Mouse (Mus musculus) left cerebral cortex, adult 9 months (tissue): ENCODE measurements around the gene Cdkal1.
A peak's percentile ranks its signal among the peaks of the same experiment; 100 is the strongest.

Experiments
- DNase-seq, 2 experiments: peaks; one replicate each; pipeline ENCODE4 v3.0.0; 2022; ENCODE audit warnings: low spot score in 2 of 2

The Cdkal1 gene

DNA sequence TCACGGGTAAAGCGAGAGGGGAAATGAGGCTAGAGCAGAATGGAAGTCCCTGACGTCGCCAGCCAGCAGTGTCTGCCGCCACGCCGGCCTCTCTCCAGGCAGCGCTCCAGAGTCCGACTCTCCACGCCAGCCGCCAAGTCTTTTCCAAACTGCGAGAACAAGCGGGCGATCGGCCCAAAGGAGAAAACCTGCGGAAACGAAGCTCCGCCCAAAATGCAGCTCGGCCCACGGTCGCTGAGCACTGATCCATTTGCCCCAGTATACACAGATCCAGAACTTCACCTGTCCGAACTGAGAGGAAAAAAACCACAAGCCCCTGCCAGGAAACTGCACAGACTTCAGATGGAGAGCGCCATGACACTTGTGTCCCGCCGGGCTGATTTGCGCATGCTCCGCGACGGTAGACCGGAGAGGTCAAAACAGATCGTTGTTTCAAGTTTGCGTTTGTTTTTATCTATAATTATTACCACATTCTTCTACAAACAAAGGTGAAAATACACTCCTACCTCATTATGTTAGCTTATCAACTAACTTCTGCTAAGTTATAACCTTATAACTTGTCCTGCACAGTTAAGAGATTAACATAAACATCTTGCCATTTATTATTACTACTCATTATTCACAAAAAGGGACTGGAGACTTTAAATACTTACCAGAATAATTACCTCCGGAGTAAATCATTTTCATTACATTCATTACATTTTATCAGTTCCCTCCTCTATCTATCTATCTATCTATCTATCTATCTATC, at the start of gene Cdkal1:
Gene Cdkal1, minus strand, starts transcription at position 394 of the 751 bp plus-strand sequence.
- peak; percentile 37 to 83 for DNase-seq

DNA sequence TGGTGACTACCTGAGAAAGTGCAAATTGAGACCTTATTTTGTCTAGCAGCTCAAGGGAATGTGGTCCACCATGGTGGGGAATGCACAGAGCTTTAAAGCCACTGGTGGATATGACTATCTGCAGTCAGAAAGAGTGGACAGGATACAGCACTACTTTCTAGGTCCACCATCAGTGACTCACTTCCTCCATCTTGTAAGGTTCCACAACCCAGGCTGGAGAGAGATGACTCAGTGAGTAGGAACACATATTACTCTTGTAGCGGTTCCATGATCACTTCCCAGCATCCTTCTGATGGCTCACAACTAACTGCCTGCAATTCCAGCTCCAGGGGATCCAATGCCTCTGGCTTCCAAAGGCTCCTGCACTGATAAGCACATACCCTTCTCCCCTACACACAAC, 47.9 kb upstream of the Cdkal1 start:
- no peak for DNase-seq

DNA sequence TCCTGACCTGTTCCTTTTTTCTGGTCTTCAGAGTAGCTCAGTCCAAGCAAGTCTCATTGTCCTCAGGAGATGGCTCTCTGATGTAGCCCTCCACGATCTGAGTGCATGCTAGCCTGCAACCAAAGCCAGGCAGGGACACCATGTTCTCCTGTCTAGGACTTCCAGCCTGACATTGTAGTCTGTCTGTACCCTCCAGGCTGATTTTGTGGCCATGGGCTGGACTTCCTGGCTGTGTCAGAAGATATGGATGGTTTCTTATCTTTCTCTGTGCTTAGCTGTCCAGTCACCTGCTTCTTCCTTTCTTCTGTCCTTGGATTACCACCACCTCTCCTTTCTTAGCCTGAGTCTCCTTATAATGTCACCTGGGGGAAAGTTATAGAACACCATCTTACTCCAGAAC, 47.2 kb upstream of the Cdkal1 start:
- no peak for DNase-seq

DNA sequence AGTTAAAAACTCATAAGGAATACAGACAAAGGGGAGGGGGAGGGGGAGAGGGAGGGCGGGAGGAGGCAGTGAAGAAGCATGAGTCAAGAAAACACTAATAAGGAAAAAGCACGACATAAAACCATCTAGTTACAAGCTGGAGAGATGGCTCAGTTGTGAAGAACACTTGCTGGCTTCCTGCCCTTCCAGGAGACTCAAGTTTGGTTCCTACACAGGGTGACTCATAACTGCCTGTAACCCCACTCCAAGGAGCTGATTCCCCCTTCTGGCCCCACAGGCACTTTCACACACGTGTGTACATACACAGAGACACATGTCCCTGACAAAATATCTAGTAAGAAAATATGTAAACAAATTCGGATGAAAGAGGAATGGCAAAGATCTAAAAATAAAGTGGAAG, 46.2 kb upstream of the Cdkal1 start:
- DNase-seq, result peak in 1 of 2 experiments; percentile 32

DNA sequence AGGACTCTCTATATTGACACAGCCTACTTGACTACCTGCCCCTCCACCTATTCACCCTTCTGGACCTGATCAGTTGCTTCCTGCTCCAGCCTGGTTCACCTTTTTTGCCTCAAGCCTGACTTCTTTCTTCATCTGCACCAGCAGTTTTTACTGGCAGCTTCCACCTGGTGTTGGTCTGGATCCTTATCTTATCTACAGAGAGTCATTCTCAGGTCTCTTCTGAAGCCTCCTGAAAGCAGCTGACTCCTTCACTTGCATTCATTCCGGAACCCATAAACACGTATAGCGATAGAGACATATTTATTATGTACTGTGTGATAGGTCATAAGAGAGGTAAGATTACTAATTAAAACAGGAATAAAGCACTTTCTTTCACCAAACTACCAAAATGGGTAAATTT, 11.3 kb upstream of the Cdkal1 start:
- DNase-seq, result no peak

DNA sequence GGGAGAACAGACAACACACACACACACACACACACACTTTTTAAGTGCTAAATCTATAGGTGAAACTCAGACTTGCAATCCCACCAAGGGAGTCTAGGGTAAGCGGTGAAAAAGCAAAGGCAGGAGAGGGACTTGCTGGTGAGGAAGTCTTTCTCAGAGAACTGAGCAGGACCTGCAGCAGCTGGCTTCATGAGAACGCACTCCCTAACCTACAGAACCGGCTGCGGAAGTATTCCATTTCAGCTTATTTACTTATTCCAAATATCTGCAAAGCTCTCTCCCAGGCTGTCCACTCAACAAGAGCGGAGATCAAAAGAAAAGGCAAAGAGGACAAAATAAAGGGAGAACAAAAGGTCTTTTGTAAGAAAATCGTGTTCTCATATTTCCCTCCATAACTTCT, 8.9 kb upstream of the Cdkal1 start:
- DNase-seq, result no peak

DNA sequence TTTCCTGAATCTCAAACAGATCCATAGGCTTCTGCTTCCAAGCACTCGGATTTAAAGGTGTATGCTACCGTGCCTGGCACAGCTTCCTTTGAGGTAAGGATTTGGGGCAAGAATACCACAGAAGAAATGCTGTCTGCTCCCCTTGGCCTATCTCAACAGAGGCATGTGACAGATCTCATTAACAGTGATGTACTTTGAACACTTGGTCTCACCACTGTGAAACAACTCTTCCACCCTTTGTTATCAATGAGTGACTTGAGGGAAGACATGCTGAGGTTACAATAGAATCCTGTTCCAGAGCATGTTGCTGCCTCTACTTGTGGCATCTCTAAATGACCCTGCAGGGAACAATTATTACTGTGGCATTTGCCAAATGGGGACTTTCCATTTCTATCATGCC, 4.6 kb upstream of the Cdkal1 start:
- no peak for DNase-seq

DNA sequence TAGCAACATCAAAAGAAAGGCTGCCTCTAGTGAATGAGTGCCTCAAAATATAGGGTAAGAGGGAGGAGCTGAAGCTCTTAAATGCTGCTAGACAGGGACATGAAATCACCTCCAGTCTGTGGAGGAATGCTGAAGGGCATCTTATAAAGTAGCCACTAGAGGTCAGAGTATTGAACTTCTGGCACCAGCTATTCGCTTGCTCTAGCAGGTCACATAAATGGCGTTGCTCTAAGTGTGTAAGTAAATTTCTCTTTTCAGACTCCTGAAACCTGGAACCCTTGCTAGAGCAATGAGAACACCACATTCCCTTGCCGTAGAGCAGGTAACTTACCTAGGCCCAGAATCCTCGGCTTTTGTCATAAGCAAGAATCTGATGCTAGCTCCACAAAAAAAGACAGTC, 2.0 kb upstream of the Cdkal1 start:
- DNase-seq, result peak; percentile 22 to 30

DNA sequence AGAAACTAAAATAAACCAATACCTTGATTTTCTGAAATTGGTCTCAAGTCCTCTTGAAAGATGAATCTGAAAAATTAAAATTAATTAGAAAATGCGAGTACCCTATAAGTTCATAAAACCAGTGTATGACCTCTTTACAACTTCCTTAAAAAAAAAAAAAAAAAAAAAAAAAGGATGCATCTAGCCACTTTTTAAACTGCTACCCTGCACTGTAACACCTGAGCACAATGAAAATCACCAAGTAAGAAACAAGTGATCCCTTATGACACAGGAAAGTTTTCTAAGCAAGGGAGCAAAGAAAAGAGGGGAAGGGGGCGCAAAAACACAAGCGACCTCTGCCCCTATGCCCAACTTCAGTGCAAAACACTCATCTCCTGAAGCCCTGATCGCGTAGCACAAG, 598 bp downstream of the Cdkal1 start:
- no peak for DNase-seq

DNA sequence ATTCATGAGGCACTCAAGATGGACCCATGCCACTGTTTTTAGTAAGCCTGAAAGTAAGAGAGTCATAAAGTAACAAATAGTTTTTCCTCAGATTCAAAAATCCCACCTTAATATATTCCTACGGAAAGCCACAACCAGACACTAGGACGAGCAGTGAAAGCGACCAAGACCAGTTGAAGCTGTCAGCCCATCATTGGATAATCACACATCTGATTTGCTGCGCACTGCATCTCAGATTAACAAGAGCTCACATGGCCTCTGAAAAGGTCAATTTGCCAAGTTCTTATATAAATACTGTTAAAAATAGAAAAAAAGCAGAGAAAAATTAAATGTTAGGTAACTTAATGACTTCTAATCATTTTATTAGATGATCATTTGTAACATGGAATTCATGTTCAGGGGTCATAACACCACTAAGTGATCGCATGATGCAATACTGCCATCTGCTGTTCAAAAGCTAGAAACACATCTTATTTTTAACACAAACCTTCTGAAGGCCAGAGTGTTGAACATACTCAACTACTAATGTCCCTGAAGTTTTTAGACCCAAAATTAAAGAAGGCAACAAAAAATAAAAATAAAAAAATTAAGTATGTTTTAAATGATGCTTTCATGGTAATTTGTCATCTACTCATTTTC, 16.9 kb downstream of the Cdkal1 start:
- DNase-seq, result no peak

DNA sequence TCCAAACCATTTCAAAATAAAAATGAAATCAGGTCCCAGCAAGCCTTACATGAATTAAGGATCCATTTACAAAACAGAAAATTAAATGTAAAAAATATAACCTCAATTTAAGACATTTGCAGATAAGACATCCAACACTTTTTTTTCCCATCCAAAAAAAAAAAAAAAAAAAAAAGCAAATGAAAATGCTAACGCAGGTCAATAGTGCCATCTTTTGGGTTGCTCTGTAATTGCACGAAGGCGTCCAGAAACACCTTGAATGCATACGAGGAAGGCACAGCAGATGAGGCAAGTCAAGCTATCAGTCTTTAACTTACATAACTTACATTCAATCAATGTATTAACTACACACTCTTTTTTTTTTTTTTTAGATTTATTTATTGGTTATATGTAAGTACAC, 20.3 kb downstream of the Cdkal1 start:
- peak in 1 of 2 experiments; percentile 54 for DNase-seq

DNA sequence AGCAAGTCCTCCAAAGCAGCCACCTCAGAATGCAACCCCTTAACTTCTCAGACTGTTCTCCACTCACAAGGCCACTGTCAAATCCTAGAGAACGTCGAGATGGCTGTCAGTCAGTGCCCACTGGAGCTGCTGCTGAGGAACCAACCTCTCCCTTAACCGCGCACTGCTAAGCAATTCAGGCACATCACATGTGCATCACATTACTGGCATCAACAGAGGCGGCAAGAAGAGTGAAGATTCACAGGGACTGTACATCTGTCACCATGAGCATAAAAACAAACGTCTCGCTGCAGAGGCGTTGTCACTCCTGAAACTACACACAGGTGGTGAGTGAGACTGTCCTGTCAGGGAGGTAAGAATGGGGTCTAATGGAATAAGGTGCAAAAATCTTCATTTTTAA, 21.7 kb downstream of the Cdkal1 start:
- DNase-seq, result no peak

DNA sequence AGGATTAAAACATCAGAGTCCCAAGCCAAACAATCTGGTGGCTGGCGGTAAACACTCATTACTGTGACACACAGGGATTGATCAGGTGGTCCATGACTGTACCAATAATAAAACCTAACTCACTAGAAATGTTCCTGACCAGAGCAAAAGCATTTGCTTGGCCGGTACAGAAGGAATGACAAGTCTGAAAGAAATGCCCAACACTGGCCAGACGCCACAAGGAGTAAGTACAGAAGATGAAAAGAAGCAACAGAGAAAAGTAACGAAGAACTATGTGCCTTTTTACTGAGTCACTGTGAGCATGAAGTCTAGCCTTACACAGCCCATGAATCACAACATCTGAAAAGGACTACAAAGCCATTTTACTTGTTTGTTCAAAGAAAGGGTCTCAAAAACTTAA, 24.3 kb downstream of the Cdkal1 start:
- no peak for DNase-seq

DNA sequence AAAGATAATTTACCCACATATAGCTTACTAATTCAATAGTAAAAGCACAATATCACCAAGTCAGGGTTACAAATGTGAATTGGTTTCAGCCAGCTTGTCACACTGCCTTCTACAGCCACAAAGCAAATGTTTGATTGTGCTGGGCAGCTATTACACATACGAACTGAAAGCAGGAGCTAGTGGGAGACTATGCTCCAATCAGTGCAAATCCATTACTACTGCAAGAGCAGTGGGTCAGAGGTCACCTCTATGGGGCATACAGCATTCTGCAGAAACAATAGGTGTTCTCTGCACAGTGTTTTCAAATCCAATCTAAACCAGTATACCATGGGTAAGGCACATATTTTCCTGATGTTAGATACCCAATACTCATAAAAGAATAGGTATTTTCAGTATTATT, 27.4 kb downstream of the Cdkal1 start:
- DNase-seq, result no peak

DNA sequence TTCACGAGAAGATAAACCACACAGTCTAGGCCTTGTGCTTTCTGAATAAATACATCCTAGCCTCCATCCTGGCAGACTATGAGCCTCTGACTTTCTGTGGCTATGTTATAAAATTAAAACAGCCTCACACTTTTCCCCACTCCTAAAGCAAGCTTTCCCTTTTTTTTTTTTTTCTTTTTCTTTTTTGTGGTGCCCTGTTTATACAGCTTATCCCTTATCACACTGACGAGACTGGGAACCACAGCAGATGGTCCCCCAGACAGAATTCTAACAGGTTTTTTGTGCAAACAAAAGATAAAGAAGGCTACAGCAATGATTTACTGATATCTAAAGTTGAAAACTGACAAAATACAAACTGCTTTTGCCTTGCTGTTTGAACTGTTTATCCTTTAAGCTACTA, 29.0 kb downstream of the Cdkal1 start:
- DNase-seq, result no peak

DNA sequence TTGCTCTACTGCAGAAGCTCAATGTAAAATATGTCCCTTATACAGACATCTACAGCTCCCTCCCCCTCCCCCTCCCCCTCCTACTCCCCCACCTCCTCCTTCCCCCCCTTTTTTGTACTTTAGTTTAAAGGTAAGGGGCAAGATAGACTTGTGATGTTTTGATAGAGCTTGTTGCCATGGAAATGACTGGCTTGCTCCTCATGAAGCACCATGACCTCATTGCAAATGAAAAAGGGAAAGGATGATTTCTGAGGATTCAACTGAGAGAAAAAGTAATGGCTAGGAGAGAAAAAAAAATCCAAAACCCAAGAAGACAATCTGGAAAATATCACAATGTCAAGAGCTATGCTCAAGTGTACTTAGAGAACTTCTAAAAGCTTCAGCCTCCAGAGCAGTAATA, 29.4 kb downstream of the Cdkal1 start:
- no peak for DNase-seq

DNA sequence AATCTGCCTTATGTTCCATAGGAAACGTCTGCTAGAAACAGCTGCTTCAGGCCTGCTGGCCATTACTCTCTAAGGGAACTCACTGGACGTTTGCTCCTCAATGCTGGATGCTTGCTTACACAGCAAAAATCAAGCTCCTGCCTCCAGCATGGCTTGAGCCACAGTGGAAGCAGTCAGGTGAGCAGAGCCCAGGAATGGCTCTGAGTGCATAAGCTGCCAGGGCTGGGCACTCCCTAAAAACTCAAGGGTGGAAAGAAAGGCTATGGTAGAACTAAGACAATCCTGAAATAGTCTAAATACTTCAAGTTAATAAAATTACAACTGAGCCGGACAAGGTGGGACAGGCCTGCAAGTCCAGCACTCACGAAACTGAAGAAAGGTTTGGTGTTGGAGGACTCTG, 30.7 kb downstream of the Cdkal1 start:
- no peak for DNase-seq

DNA sequence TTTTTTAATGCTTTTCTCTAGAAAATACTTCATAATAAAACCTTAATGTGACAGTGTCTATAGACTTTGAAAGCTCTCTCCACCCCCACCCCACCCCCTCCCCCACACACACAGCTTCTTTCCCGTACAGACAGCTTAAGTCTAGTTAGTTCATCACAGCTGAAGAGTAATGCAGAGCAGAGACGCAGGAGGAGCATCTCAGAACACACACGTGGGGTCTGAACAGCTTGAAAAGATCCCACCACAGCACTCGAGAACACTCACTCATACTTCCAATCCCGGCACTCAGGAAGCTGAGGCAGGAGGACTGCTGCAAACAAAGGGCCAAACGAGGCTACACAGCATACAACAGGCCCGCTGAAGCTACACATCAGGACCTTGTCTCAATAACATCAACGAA, 31.1 kb downstream of the Cdkal1 start:
- DNase-seq, result no peak

DNA sequence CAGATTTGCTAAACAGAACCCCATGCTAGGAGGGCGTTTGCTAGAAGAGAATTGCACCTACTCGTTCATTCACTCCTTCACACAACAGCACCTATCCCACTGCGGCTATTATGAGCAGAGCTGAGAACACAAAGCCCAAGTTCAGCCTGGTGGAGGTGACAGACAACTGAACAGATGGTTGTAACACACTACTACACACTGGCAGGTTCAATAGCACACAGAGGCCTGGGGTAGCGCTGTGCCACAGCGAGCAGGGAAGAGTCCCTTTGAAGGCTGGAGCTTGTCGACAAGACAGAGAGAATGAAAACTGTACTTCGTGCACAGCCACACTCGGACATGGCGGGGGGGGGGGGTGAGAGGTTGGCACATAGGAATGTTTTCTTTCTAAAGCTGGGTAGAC, 31.6 kb downstream of the Cdkal1 start:
- peak; percentile 19 to 48 for DNase-seq

DNA sequence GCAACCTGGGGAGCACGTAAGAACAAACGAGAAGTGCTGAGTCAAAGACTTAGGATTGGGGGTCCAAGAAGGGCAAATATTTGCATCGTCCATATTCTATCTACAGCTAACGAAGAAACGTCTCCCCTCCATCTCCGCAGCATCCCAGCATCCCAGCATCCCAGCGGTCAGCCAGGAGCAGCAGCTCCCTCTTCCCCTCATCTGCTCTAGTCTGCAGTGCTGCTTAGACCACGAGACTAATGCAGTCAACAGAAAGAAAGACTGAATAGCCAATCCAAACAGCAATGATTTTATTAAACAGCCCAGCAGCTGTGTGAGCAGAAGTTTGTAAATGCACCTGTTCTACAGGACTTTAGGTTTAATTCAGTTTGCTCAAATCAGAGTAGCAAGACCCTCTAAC, 32.0 kb downstream of the Cdkal1 start:
- DNase-seq, result no peak

DNA sequence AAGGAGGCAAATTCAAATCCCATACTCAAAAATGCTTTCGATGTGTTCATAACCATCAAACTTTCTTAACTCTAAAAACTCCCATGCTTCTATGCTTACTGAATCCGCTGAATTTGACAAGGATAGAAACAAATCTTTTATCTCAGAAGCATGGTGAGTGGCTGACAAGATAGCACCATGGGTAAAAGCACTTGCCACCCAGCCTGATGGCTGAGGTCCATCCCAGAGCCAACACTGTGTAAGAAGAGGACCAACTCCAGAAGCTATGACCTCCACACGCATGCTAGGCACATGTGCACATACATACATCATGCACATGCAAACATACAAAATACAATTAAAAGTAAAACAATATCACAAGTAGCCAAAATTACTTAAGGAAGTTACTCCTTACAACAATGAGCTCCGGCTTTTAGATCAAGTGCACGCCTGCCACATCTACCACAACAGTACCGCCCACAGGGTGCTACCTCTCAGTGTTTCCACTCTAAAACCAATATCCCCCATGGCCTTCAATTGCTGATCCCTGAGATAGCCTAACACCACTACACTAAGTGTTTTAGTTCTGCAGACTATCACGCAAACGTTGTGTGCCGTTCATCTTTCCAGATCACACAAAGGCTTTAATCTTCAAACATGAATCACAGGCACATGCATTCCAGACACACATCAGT, 35.4 kb downstream of the Cdkal1 start:
- no peak for DNase-seq

DNA sequence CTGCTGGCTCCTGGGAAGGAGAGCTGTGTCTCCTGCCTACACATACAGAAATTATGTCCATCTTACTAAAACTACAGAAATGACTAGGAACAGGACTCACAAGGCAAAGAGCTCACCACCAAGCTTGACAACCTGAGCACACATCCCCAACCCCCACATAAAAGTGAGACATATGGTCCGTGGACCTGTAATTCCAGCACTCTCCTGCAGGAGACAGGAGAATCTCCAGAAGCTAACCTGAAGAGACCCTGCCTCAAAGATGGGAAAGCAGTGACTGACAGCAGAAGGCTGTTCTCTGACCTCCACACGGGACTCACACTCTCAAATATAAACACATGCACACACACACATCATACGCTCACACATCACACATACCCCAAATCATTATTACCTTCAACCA, 36.3 kb downstream of the Cdkal1 start:
- no peak for DNase-seq

DNA sequence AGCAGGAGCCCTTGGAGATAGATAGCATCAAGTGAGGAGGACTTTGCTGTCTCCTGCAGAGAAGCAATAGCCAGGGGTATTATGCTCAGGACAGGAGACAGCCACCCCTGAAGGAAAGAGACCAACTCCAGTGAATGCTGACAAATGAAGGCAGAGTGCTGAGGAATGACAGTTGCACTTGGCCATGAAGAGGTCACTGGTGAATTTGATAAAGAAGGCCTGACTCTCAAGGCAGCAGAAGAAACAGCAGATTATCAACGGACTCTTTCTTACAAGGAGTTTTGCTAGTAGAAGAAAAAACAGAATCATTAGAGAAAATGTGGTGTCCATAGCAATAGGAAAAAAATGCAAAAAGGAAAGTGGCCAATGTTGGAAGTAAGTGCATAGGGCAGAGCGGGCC, 37.2 kb downstream of the Cdkal1 start:
- DNase-seq, result no peak
